In genomic region chr14:76255971-76256370, GRCm38 (mm10) we compare ENCODE assay signal across 15 mouse cellular contexts.
DNase-seq lines count a peak whose midpoint lies in the region; ATAC-seq and TF ChIP-seq lines count a peak whose summit lies in the region.
"Had no signal": no experiment of that assay in that cellular context is flagged by ENCODE, and none has a peak within 500 bp of the region (broad histone marks: within the 10 kb centered on the region; RNA-seq: fewer than 3 reads in every experiment).

No protein-coding gene starts in this region.

- H3K4me2 ChIP-seq in hindbrain, embryonic 12.5 days (replicated peaks) = no peak overlapping the region
- H3K4me2 ChIP-seq in midbrain, embryonic 15.5 days = no peak overlapping the region
- H3K4me2 ChIP-seq: kidney, embryonic 15.5 days; limb, embryonic 15.5 days had no signal

- peak; percentile 30 for DNase-seq in embryo, embryonic 10.5 days (ENCODE audit: low spot score)
- no peak for DNase-seq in embryo, embryonic 9.5 days (ENCODE audit: extremely low spot score)
- DNase-seq in right cerebral cortex, postnatal 14 days = no peak
- no peak for DNase-seq in heart, adult 8-10 months (ENCODE audit: low spot score)
- DNase-seq: adrenal gland, postnatal 14 days; liver, postnatal 0 days; lung, postnatal 36 days had no signal

- peak overlapping the region; percentile 58; the same call in 1 of the 2 replicates for H3K4me3 ChIP-seq in E14TG2a.4 (replicated peaks; ENCODE audit: low read length)
- no peak overlapping the region for H3K4me3 ChIP-seq in hindbrain, embryonic 12.5 days
- H3K4me3 ChIP-seq in midbrain, embryonic 15.5 days = no peak overlapping the region
- H3K4me3 ChIP-seq: erythroblast, embryonic 14.5 days; kidney, embryonic 15.5 days; left cerebral cortex, adult 2 months; limb, embryonic 15.5 days had no signal

- H3K27me3 ChIP-seq in E14TG2a.4 (ENCODE audit: insufficient read depth, low read length) = peaks cover 50% of the 10 kb centered on the region
- H3K27me3 ChIP-seq in hindbrain, embryonic 12.5 days = no peaks in the 10 kb centered on the region
- no peaks in the 10 kb centered on the region for H3K27me3 ChIP-seq in midbrain, embryonic 15.5 days (replicated peaks)
- H3K27me3 ChIP-seq: kidney, embryonic 15.5 days; limb, embryonic 15.5 days had no signal

- H3K36me3 ChIP-seq in E14TG2a.4 (ENCODE audit: insufficient read depth, low read length) = no peaks in the 10 kb centered on the region
- no peaks in the 10 kb centered on the region for H3K36me3 ChIP-seq in hindbrain, embryonic 12.5 days
- no peaks in the 10 kb centered on the region for H3K36me3 ChIP-seq in midbrain, embryonic 15.5 days (replicated peaks)
- H3K36me3 ChIP-seq: kidney, embryonic 15.5 days; limb, embryonic 15.5 days had no signal

- ATAC-seq in hindbrain, embryonic 12.5 days (ENCODE audit: low FRiP score) = no peak
- no peak for ATAC-seq in midbrain, embryonic 15.5 days (replicated peaks)
- no peak for ATAC-seq in megakaryocyte, adult 5-6 weeks (ENCODE audit: poor library complexity, severe bottlenecking)
- ATAC-seq: liver, postnatal 0 days had no signal

- H3K9ac ChIP-seq in hindbrain, embryonic 12.5 days = no peak overlapping the region
- H3K9ac ChIP-seq in midbrain, embryonic 15.5 days = no peak overlapping the region
- H3K9ac ChIP-seq: kidney, embryonic 15.5 days; limb, embryonic 15.5 days; liver, postnatal 0 days had no signal

- peak overlapping the region; percentile 93 for H3K27ac ChIP-seq in hindbrain, embryonic 12.5 days
- peak overlapping the region; percentile 63 for H3K27ac ChIP-seq in midbrain, embryonic 15.5 days
- H3K27ac ChIP-seq: kidney, embryonic 15.5 days; left cerebral cortex, adult 2 months had no signal

- 50% methylated on average over 11 of the region's 11 CpGs for WGBS in hindbrain, embryonic 12.5 days
- WGBS in midbrain, embryonic 15.5 days = 42% methylated on average over 11 of the region's 11 CpGs

- no peak for TF ChIP-seq CTCF in E14TG2a.4 (conservative IDR thresholded peaks at IDR 0.05; ENCODE audit: low read length)

- H3K9me3 ChIP-seq in E14TG2a.4 (ENCODE audit: low read length) = no peaks in the 10 kb centered on the region; the same call in 1 of the 2 replicates
- no peaks in the 10 kb centered on the region for H3K9me3 ChIP-seq in hindbrain, embryonic 12.5 days (replicated peaks)
- H3K9me3 ChIP-seq in midbrain, embryonic 15.5 days = no peaks in the 10 kb centered on the region
- H3K9me3 ChIP-seq: kidney, embryonic 15.5 days; limb, embryonic 15.5 days had no signal

- H3K4me1 ChIP-seq in E14TG2a.4 (replicated peaks; ENCODE audit: low read depth, low read length) = peaks cover 19% of the 10 kb centered on the region
- H3K4me1 ChIP-seq in hindbrain, embryonic 12.5 days = peaks cover 44% of the 10 kb centered on the region
- H3K4me1 ChIP-seq in midbrain, embryonic 15.5 days = peaks cover 29% of the 10 kb centered on the region
